Mouse (Mus musculus) midbrain, embryonic 12.5 days (tissue): ENCODE data around the gene Esp31. TPM values are rescaled to one million over a fixed set of nuclear protein-coding genes. Genes with fewer than 3 reads are reported as not detected.

Source experiments
- ATAC-seq: fragments of 200-750 bp; cut with Nextera tagmentation; 2 replicates; pipeline ENCODE4 v1.8.0; 2017; ENCODE audit warnings: low read depth, moderate TSS enrichment, moderate library complexity; ENCODE audit not compliant: low FRiP score
- H3K27ac ChIP-seq: fragments of 300-500 bp; sonication (generic); replicated peaks from 2 replicates; pipeline ENCODE4 v1.5.1; 2016; ENCODE audit warnings: mild to moderate bottlenecking
- H3K27me3 ChIP-seq: fragments of 300-500 bp; sonication (generic); 2 replicates; pipeline ENCODE4 v1.6.1; 2016; ENCODE audit warnings: mild to moderate bottlenecking
- H3K36me3 ChIP-seq: fragments of 300-500 bp; sonication (generic); 2 replicates; pipeline ENCODE4 v1.6.1; 2016
- H3K4me1 ChIP-seq: fragments of 300-500 bp; sonication (generic); 2 replicates; pipeline ENCODE4 v1.6.1; 2016
- H3K4me2 ChIP-seq: fragments of 300-500 bp; sonication (generic); replicated peaks from 2 replicates; pipeline ENCODE4 v1.6.1; 2016; ENCODE audit warnings: mild to moderate bottlenecking, moderate library complexity
- H3K4me3 ChIP-seq: fragments of 300-500 bp; sonication (generic); 2 replicates; pipeline ENCODE4 v1.5.1; 2016; ENCODE audit warnings: mild to moderate bottlenecking
- H3K9ac ChIP-seq: fragments of 300-500 bp; sonication (generic); replicated peaks from 2 replicates; pipeline ENCODE4 v1.6.1; 2016; ENCODE audit warnings: mild to moderate bottlenecking, moderate library complexity
- H3K9me3 ChIP-seq: fragments of 300-500 bp; sonication (generic); 2 replicates; pipeline ENCODE4 v1.6.1; 2016; ENCODE audit warnings: mild to moderate bottlenecking
- WGBS: fragments of 180-500 bp; shearing (Covaris S2); methylation state at CpG from one replicate; pipeline ENCODE4 v1.1.7; 2016; 5-methylcytosine and 5-hydroxymethylcytosine counted together
- polyA plus RNA-seq: library from polyadenylated mRNA; unstranded; fragments of >200 nt; fragmentation: Nextera tagmentation; extraction: Ambion mirVana; gene quantifications from 2 replicates; pipeline ENCODE4 v1.2.1, GENCODE M21; 2016

Gene Esp31
- not detected in 2 replicates for polyA plus RNA-seq

GRCm38 (mm10) chr17:38639147-38639546 lies at the start of gene Esp31:
TSS of gene Esp31 (plus strand) at chr17:38639447.
- no peak within 1 kb of the TSS for H3K9ac ChIP-seq
- WGBS = 81% methylated on average over 2 of the region's 2 CpGs
- no peaks in the 10 kb centered on the region for H3K4me1 ChIP-seq
- H3K9me3 ChIP-seq = peaks cover 23% of the 10 kb centered on the region
- H3K27ac ChIP-seq = no peak within 1 kb of the TSS
- no peaks in the 10 kb centered on the region for H3K27me3 ChIP-seq
- no peak within 1 kb of the TSS for H3K4me2 ChIP-seq
- H3K4me3 ChIP-seq = no peak within 1 kb of the TSS
- no peak for ATAC-seq
- no peaks in the 10 kb centered on the region for H3K36me3 ChIP-seq

Other genes with a start within 250 kb of the Esp31 start
- gene Esp36, start 219.3 kb upstream of the Esp31 start, polyA plus RNA-seq = not detected in 2 replicates
- gene Esp34, start 85.3 kb upstream of the Esp31 start, polyA plus RNA-seq = not detected in 2 replicates